Mouse (Mus musculus) liver, embryonic 11.5 days (tissue): ENCODE data around the gene G430095P16Rik. TPM values are rescaled to one million over a fixed set of nuclear protein-coding genes. Genes with fewer than 3 reads are reported as not detected.

Source experiments
- ATAC-seq: fragments of 200-750 bp; cut with Nextera tagmentation; replicated peaks from 2 replicates; pipeline ENCODE4 v1.8.0; 2017; ENCODE audit warnings: moderate number of reproducible peaks, mild to moderate bottlenecking, moderate TSS enrichment, moderate library complexity; ENCODE audit not compliant: low FRiP score
- DNase-seq: peaks from one replicate; pipeline ENCODE4 v3.0.0-alpha.2; 2017; ENCODE audit warnings: low spot score
- H3K27ac ChIP-seq: fragments of 300-500 bp; sonication (generic); 2 replicates; pipeline ENCODE4 v1.5.1; 2014; ENCODE audit warnings: mild to moderate bottlenecking, low read depth, low read length, control low read depth
- H3K27me3 ChIP-seq: fragments of 300-500 bp; sonication (generic); replicated peaks from 2 replicates; pipeline ENCODE4 v1.6.1; 2014; ENCODE audit warnings: low read length, mixed read lengths; ENCODE audit not compliant: control insufficient read depth, insufficient read depth
- H3K36me3 ChIP-seq: fragments of 300-500 bp; sonication (generic); 2 replicates; pipeline ENCODE4 v1.6.1; 2014; ENCODE audit warnings: mild to moderate bottlenecking, low read length, moderate library complexity, mixed read lengths; ENCODE audit not compliant: control insufficient read depth, insufficient read depth
- H3K4me1 ChIP-seq: fragments of 300-500 bp; sonication (generic); replicated peaks from 2 replicates; pipeline ENCODE4 v1.6.1; 2014; ENCODE audit warnings: low read length, mixed read lengths; ENCODE audit not compliant: control insufficient read depth, insufficient read depth
- H3K4me2 ChIP-seq: fragments of 300-500 bp; sonication (generic); 2 replicates; pipeline ENCODE4 v1.6.1; 2014; ENCODE audit warnings: mild to moderate bottlenecking, control low read depth, moderate library complexity
- H3K4me3 ChIP-seq: fragments of 300-500 bp; sonication (generic); 2 replicates; pipeline ENCODE4 v1.5.1; 2014; ENCODE audit warnings: low read depth, low read length, control low read depth
- H3K9ac ChIP-seq: fragments of 300-500 bp; sonication (generic); 2 replicates; pipeline ENCODE4 v1.6.1; 2014; ENCODE audit warnings: low read depth, low read length, control low read depth
- H3K9me3 ChIP-seq: fragments of 300-500 bp; sonication (generic); 2 replicates; pipeline ENCODE4 v1.6.1; 2016; ENCODE audit warnings: low read length, inconsistent platforms, mixed read lengths; ENCODE audit not compliant: control insufficient read depth
- WGBS: fragments of 180-500 bp; shearing (Covaris S2); extraction: QIAGEN DNeasy Blood & Tissue Kit; methylation state at CpG from one replicate; pipeline ENCODE4 v1.1.7; 2014; 5-methylcytosine and 5-hydroxymethylcytosine counted together
- polyA plus RNA-seq: library from polyadenylated mRNA; unstranded; fragments of >200 nt; fragmentation: Nextera tagmentation; extraction: Ambion mirVana; gene quantifications from 2 replicates; pipeline ENCODE4 v1.2.1, GENCODE M21; 2014

G430095P16Rik gene
- polyA plus RNA-seq, 1 experiment from 2014 or later: 12.3 TPM

DNA sequence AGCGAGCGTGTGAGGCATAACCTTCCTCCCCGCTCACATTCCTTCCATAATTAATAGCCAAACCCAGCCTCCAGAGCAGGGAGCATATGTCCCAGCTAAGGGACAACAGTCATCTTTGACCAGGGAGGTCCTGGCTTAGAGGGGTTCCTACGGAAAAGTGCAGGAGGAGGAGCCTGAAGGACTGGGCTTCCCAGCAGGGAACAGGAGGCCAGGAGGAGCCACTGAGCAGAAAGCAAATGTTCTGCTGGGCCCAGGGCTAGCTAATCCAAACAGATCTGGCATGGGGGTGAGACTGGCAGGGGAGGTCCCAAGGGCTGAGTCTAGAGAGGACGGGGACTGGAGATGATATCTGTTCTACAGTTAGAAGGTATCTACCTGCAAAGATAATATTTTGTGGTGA lies 34.7 kb downstream of the G430095P16Rik start:
- H3K36me3 ChIP-seq: no peaks in the 10 kb centered on the region
- H3K4me1 ChIP-seq: peaks cover 6% of the 10 kb centered on the region; the same call in 1 of the 2 replicates
- no peak overlapping the region for H3K27ac ChIP-seq
- no peaks in the 10 kb centered on the region for H3K9me3 ChIP-seq
- H3K9ac ChIP-seq: no peak overlapping the region
- DNase-seq: no peak
- H3K4me2 ChIP-seq: no peak overlapping the region
- peaks cover 24% of the 10 kb centered on the region for H3K27me3 ChIP-seq
- no peak for ATAC-seq
- 58% methylated on average over 5 of the region's 5 CpGs for WGBS
- no peak overlapping the region for H3K4me3 ChIP-seq

DNA sequence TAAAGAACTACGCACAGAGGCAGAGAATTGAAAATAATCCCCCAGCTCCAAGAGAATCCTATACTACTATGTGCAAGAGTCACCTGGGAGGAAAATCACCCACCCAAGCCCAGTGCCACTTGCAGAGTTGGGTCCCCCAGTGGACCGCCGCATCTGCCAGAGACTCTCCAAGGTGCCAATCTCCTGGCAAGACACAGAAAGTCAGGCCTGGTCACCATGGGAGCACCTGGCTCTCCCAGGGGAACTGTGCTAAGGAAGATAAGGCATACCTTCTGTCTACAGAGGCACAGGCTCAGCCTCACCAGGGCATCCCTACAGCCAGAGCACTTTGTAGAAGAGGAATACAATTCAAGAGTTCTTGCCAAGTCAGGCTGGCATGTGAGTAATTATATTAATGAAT lies 35.5 kb downstream of the G430095P16Rik start:
- Histone ChIP-seq H3K4me1 (0 out of 2 replicates have a peak, but pooled peaks cover 3% of the 10 kb centered on the region), H3K4me3 (no peak overlapping the region), H3K27me3 (peaks cover 20% of the 10 kb centered on the region), H3K9ac (no peak overlapping the region), H3K4me2 (no peak overlapping the region), H3K9me3 (no peaks in the 10 kb centered on the region), H3K27ac (no peak overlapping the region), H3K36me3 (no peaks in the 10 kb centered on the region)
- ATAC-seq (no peak), DNase-seq (no peak)
- 92% methylated on average over 3 of the region's 3 CpGs for WGBS

DNA sequence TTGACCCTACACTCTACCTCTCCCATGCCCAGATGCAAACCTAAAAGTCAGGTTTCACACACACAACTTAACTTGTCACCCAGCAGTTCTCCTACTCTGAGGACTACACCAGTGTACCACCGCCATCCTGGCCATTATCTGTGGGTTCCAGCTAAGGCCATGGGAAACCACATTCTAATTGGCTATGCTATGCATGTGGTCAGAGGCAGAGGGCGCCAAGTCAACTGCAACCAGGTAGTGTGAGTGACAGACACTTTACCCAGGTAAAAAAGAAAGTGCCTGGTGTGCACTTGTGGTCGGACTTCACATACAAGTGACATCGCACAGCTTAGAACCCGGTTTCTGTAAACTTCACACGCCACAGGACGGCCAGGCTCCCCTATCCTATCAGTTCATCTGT lies 36.3 kb downstream of the G430095P16Rik start:
- no peak for DNase-seq
- Histone ChIP-seq H3K4me1 (0 out of 2 replicates have a peak, but pooled peaks cover 3% of the 10 kb centered on the region), H3K27me3 (peaks cover 25% of the 10 kb centered on the region), H3K36me3 (no peaks in the 10 kb centered on the region), H3K27ac (no peak overlapping the region), H3K9me3 (no peaks in the 10 kb centered on the region), H3K4me3 (no peak overlapping the region), H3K9ac (no peak overlapping the region), H3K4me2 (no peak overlapping the region)
- peak; percentile 53 for ATAC-seq
- WGBS: 57% methylated on average over 7 of the region's 7 CpGs

DNA sequence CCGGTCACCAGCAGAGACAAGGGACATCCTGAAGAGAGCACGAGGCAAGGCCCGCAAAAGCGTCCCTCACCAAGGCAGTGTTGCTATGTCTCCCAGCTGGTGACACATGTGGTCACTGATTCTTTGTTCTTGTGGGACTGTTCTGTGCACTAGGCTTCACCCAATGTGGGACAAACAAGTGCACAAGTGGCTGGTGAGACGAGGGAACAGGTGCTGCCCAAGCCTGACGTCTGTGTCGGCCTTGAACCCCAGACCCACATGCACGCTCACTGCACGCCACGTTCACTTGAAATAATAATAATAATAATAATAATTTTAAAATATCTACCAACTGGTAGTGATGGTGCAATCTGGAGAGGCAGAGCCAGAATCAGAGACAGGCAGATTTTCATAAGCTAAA lies 36.9 kb downstream of the G430095P16Rik start:
- Histone ChIP-seq H3K9me3 (no peaks in the 10 kb centered on the region), H3K4me3 (no peak overlapping the region), H3K27ac (no peak overlapping the region), H3K4me2 (no peak overlapping the region), H3K27me3 (peaks cover 31% of the 10 kb centered on the region), H3K9ac (no peak overlapping the region), H3K4me1 (0 out of 2 replicates have a peak, but pooled peaks cover 3% of the 10 kb centered on the region), H3K36me3 (no peaks in the 10 kb centered on the region)
- no peak for DNase-seq
- no peak for ATAC-seq
- WGBS: 88% methylated on average over 10 of the region's 10 CpGs

DNA sequence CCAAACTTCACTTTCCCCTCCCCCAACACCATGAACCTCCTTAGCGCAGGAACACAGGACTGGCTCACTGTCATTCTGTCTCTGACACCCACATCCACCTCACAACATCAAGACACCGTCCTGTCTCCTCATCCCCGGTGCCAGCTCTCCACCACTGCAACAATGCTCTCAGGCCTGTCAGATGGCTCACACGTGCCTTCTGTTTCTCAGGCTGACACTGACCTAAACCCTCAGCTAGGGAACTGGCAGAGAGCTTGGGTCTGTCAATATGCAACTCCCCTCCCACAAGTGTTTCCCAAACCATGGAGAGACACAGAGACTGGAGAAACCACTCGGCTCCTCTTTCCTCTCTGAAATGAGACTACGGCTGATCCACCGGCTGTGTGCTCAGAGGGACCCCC lies 37.6 kb downstream of the G430095P16Rik start:
- peaks cover 38% of the 10 kb centered on the region for H3K27me3 ChIP-seq
- WGBS: 53% methylated on average over 7 of the region's 7 CpGs
- no peak for ATAC-seq

DNA sequence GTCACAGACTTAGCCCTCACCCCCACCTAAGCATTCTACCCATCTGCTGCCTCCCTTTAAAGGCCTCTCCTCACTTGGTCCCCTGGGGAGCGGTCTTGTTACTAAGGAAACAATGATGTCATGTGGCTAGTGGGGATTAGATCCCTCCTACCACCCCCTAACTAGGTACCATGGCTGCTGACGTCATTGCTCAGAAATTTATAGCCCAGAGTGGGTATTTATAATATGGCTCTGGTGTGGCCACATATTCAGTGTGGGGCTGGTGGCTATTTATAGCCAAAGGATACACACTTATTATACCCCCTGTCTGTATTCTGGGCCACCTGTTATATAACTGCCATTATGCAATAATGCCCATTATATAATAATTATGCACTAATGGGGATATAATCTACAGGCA lies 38.1 kb downstream of the G430095P16Rik start:
- Histone ChIP-seq H3K36me3 (no peaks in the 10 kb centered on the region), H3K9ac (no peak overlapping the region), H3K4me1 (0 out of 2 replicates have a peak, but pooled peaks cover 3% of the 10 kb centered on the region), H3K4me2 (no peak overlapping the region), H3K27me3 (peaks cover 41% of the 10 kb centered on the region), H3K4me3 (no peak overlapping the region), H3K9me3 (no peaks in the 10 kb centered on the region), H3K27ac (no peak overlapping the region)
- WGBS: 58% methylated on average over 2 of the region's 2 CpGs
- DNase-seq (no peak), ATAC-seq (no peak)

More for the DNA sequence above, 37.6 kb downstream of the G430095P16Rik start:
- Histone ChIP-seq H3K36me3 (no peaks in the 10 kb centered on the region), H3K4me1 (0 out of 2 replicates have a peak, but pooled peaks cover 3% of the 10 kb centered on the region), H3K4me2 (no peak overlapping the region), H3K9ac (no peak overlapping the region), H3K4me3 (no peak overlapping the region), H3K9me3 (no peaks in the 10 kb centered on the region), H3K27ac (no peak overlapping the region)
- DNase-seq: no peak

DNA sequence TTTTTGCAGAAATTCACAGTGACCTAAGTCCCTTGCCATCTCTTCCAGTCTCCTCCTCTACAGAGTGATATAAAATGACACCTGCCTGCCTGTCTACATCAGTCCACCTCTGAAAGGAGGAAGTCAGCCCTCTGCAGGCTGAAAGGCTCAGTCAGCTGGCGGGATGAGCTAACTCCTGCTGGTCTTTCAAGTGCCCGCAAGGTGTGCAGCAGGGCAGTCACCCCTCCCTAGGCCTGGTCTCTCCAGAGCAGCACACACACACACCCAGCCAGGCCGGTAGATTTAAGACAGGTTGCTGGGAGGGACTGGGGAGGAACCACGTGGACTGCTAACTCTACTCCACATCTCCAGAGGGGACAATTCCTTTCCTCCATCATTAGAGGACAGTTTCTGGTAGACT lies 41.3 kb downstream of the G430095P16Rik start:
- Histone ChIP-seq H3K27me3 (peaks cover 53% of the 10 kb centered on the region), H3K4me2 (no peak overlapping the region), H3K4me1 (no peaks in the 10 kb centered on the region), H3K9ac (no peak overlapping the region), H3K27ac (no peak overlapping the region), H3K36me3 (no peaks in the 10 kb centered on the region), H3K4me3 (no peak overlapping the region), H3K9me3 (no peaks in the 10 kb centered on the region)
- ATAC-seq: no peak
- WGBS: 52% methylated on average over 4 of the region's 4 CpGs
- DNase-seq: no peak

DNA sequence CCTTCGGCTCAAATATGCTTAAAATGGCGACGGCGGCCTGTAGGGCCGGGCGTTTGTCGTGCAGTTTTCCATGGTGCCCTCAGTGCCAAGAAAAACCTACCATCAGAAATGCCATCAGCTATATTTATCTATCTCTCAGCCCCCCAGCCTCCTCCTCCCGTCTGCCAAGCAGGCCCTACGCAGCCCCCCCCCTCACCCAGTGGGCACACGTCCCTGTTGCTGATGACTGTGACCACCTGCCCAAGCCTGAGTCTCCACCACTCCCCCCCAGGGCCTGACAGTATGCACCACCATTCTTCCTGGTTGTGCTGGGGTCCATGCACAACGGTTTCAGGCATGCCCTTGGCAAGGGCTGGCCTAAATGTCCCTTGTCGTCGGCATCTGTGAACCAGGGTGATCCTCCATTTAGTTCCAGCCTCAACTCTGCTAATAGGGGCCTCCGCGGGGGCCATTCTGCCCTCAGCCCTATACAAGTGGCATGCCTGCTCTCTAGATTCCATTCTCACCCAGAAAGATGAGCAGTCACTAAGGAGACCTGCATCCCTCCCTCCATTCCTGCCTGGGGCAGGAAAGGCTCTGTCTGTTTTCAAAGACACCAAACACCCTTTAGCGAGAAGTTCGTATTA lies 42.2 kb downstream of the G430095P16Rik start:
- WGBS: 81% methylated on average over 17 of the region's 17 CpGs
- H3K4me2 ChIP-seq: no peak overlapping the region
- H3K27me3 ChIP-seq: peaks cover 59% of the 10 kb centered on the region
- H3K27ac ChIP-seq: no peak overlapping the region
- H3K4me3 ChIP-seq: no peak overlapping the region
- no peaks in the 10 kb centered on the region for H3K36me3 ChIP-seq
- H3K9ac ChIP-seq: no peak overlapping the region
- DNase-seq (no peak), ATAC-seq (no peak)
- no peaks in the 10 kb centered on the region for H3K4me1 ChIP-seq
- H3K9me3 ChIP-seq: no peaks in the 10 kb centered on the region

DNA sequence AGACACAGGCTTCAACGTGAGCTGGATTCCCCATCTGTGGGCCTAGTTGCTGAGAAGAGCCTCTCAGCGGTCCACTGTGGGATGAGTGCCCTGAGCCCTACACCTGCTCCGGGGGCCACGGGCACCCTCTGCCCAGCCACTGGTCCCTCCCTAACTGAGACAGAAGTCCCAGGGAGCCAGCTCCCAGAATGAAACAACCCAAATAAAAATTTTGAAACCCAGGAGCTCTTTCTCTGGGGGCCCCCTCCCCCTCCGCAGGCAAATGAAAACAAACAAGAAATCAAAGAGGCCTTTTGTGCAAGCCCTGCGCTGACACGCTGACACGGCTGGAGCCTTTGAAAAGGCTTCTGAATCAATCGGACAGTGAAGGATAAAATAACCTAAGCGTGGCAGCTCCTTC lies 42.8 kb downstream of the G430095P16Rik start:
- H3K4me3 ChIP-seq: no peak overlapping the region
- DNase-seq (no peak), ATAC-seq (no peak)
- 57% methylated on average over 10 of the region's 10 CpGs for WGBS
- H3K4me2 ChIP-seq: no peak overlapping the region
- H3K9me3 ChIP-seq: no peaks in the 10 kb centered on the region
- no peaks in the 10 kb centered on the region for H3K36me3 ChIP-seq
- no peaks in the 10 kb centered on the region for H3K4me1 ChIP-seq
- no peak overlapping the region for H3K27ac ChIP-seq
- no peak overlapping the region for H3K9ac ChIP-seq
- peaks cover 65% of the 10 kb centered on the region for H3K27me3 ChIP-seq
